Mouse (Mus musculus) frontal cortex, adult 2 months (tissue): Measurements from ENCODE around the gene Retreg2. TPM values are rescaled to one million over a fixed set of nuclear protein-coding genes. Genes with fewer than 3 reads are reported as not detected.
A peak's percentile ranks its signal among the peaks of the same experiment; 100 is the strongest.

ENCODE experiments used
- DNase-seq, 2 experiments: peaks; one replicate each; pipeline ENCODE4 v3.0.0; 2022; ENCODE audit warnings: low spot score in 1 of 2; ENCODE audit errors: extremely low spot score in 1 of 2
- polyA plus RNA-seq: library from polyadenylated mRNA; depleted of rRNA; stranded (reverse); fragments of >200 nt; gene quantifications from 2 replicates; pipeline ENCODE4 v1.2.3, GENCODE M21; 2012; rRNA removed

Gene Retreg2
- polyA plus RNA-seq, 1 experiment = 189 TPM

DNA sequence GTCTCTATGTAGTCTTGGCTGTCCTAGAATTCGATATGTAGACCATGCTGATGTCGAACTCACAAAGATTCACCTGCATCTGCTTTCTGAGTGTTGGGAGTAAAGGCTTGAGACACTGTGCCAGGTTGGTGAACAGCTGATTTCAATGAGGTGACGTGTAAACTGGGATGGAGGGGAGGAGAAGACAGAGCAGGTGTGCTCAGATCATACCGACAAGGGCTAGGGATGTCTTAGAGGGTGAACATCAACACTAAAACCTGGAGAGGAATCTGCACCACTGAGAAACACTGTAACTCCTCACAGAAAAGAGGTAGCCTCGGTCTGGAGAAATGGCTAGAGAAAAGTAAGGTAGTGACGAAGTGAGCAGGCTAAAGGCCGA, 25.5 kb downstream of the Retreg2 start:
- no peak for DNase-seq

GRCm38 (mm10) chr1:75168472-75169464, 26.2 kb downstream of the Retreg2 start, which contains the start of gene Zfand2b:
Zfand2b (plus strand) TSS chr1:75168646.
- peak; percentile 87 to 96 for DNase-seq

- DNase-seq = peak in 1 of 2 experiments; percentile 20
These were observed 36.9 kb downstream of the Retreg2 start for GRCm38 (mm10) chr1:75179334-75180104.

- peak; percentile 94 to 95 for DNase-seq
These were observed 37.6 kb downstream of the Retreg2 start, which contains the start of gene Abcb6 for GRCm38 (mm10) chr1:75180105-75180590. Abcb6 (minus strand) TSS chr1:75180392.

DNA sequence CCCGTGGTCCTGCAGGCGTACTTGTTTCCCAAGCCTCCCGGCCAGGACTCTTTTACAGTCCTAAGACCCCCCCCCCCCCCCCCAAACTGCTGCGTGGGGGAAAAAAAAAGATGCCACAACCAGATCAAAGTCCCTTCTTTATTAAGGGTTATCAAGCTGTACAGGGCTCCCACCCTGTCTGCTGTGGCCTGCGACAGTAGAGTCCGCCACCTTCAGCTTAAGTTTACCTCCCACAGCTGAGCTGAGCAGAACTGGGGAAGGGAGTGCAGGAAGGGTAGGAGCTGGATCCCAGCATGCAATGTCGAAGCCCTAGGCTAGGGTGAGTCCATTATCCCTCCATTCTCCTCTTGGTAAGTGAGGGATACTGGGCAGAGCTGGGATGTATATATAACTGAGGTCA, 38.2 kb downstream of the Retreg2 start:
- DNase-seq = no peak

GRCm38 (mm10) chr1:75181377-75181870, 38.8 kb downstream of the Retreg2 start:
- no peak for DNase-seq

- no peak for DNase-seq
These were observed 39.6 kb downstream of the Retreg2 start for GRCm38 (mm10) chr1:75182160-75182559.

GRCm38 (mm10) chr1:75185495-75185894, 42.9 kb downstream of the Retreg2 start:
- DNase-seq = no peak

GRCm38 (mm10) chr1:75187126-75187525, 44.5 kb downstream of the Retreg2 start:
- DNase-seq = no peak

GRCm38 (mm10) chr1:75187914-75188483, 45.4 kb downstream of the Retreg2 start:
- no peak for DNase-seq

- no peak for DNase-seq
These were observed 48.0 kb downstream of the Retreg2 start for GRCm38 (mm10) chr1:75190577-75190976.

GRCm38 (mm10) chr1:75191258-75191621, 48.7 kb downstream of the Retreg2 start:
- DNase-seq = no peak

DNA sequence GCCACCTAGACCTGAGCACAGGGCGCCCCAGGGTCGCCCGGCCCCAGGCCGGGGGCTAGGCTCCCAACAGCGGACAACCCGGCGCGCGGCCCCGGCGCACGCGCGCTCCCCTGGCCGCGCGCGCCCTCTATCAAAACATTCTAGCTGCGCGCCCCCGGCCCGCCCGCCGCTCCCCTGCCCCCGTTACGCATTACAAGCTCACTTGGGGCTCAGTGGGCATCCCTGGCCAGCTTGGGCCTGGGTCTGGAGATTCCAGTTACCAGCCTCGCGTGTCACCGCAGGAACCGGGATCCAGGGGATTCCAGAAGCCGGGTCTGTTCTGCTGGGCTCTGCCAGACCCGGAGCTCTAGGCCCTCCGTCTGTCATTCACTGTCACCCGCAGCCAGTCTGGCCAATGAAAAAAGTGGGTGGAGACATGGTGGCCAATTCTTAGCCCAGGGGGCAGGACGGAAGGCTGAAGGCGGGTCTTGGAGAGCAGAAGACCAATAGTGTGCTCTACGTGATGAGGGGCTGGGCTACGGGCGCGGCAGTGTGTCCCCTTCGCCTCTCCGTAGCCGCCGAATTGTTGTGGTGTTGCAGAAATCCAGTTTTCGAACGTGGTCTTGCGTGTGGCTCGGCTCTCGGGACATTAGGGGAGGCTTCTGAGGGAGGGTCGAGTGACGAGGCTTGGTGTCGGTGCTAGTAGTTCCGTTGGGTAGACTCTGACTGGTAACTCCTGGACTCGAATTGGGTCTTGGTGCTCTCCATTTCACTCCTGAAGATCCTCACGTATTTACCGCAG, 49.2 kb downstream of the Retreg2 start, which contains the start of the genes Ankzf1 and Atg9a:
TSS of gene Ankzf1 (plus strand) at position 530 of the 781 bp plus-strand sequence.
TSS of gene Atg9a (minus strand) at position 575 of the 781 bp plus-strand sequence.
- peak; percentile 97 to 98 for DNase-seq

DNA sequence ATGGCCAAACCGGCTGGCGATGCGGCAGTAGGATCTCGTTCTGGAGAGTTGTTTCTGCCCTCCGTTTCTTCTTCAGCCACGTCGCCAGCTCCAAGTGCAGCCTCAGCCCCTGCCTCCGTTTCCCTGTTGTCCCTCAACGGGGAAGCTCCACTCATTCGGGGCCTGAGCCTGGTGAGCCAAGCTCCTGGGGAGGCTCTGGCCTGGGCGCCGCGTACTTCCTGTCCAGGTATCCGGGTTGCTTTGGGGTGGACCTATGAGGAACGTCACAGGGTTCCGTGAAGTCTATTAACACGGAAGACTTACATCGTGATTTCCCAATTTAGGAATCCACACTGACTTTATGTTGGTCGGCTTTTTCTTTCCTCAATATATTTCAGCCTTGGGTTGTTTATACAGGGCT, 49.9 kb downstream of the Retreg2 start:
- DNase-seq = peak in 1 of 2 experiments; percentile 38

Other genes with a start within 250 kb of the Retreg2 start
- 0.36 and 0.48 TPM in 2 replicates for gene Cryba2, start 249.6 kb upstream of the Retreg2 start, polyA plus RNA-seq
- 7.0 and 7.3 TPM in 2 replicates for gene Cfap65, start 207.2 kb upstream of the Retreg2 start, polyA plus RNA-seq
- 0.24 and 0.32 TPM in 2 replicates for gene Ihh, start 191.1 kb upstream of the Retreg2 start, polyA plus RNA-seq
- 1.8 and 2.4 TPM in 2 replicates for gene Nhej1, start 17.6 kb upstream of the Retreg2 start, polyA plus RNA-seq
- gene Slc23a3, start 8.9 kb upstream of the Retreg2 start, polyA plus RNA-seq = 0.12 and 0.23 TPM in 2 replicates
- gene Cnppd1, start 67 bp upstream of the Retreg2 start, polyA plus RNA-seq = 31.9 and 35.3 TPM in 2 replicates
- 55.1 and 56.5 TPM in 2 replicates for gene Zfand2b, start 25.9 kb downstream of the Retreg2 start, polyA plus RNA-seq
- gene Abcb6, start 37.6 kb downstream of the Retreg2 start, polyA plus RNA-seq = 24.7 and 29.2 TPM in 2 replicates
- 41.4 and 49.9 TPM in 2 replicates for gene Ankzf1, start 49.4 kb downstream of the Retreg2 start, polyA plus RNA-seq
- gene Atg9a, start 49.4 kb downstream of the Retreg2 start, polyA plus RNA-seq = 101 and 107 TPM in 2 replicates
- gene Glb1l, start 68.0 kb downstream of the Retreg2 start, polyA plus RNA-seq = 20.1 and 25.5 TPM in 2 replicates
- gene Stk16, start 68.1 kb downstream of the Retreg2 start, polyA plus RNA-seq = 205 and 218 TPM in 2 replicates
- 358 and 465 TPM in 2 replicates for gene Tuba4a, start 77.1 kb downstream of the Retreg2 start, polyA plus RNA-seq
- not detected in 2 replicates for gene A630095N17Rik, start 89.3 kb downstream of the Retreg2 start, polyA plus RNA-seq
- 78.7 and 90.5 TPM in 2 replicates for gene Dnajb2, start 93.6 kb downstream of the Retreg2 start, polyA plus RNA-seq
- 384 and 412 TPM in 2 replicates for gene Ptprn, start 121.7 kb downstream of the Retreg2 start, polyA plus RNA-seq
- gene Resp18, start 135.6 kb downstream of the Retreg2 start, polyA plus RNA-seq = 118 and 120 TPM in 2 replicates
- 81.1 and 81.9 TPM in 2 replicates for gene Dnpep, start 175.2 kb downstream of the Retreg2 start, polyA plus RNA-seq
- gene Des, start 217.6 kb downstream of the Retreg2 start, polyA plus RNA-seq = 2.5 and 3.5 TPM in 2 replicates
- gene Speg, start 232.5 kb downstream of the Retreg2 start, polyA plus RNA-seq = 134 and 135 TPM in 2 replicates